Mouse (Mus musculus): ENCODE measurements around the gene Gdap2. TPM values are rescaled to one million over a fixed set of nuclear protein-coding genes. Genes with fewer than 3 reads are reported as not detected.

Gdap2 gene
- total RNA-seq (2018; cell fraction: chromatin; rRNA removed): 10 to 100 TPM; 10.7 to 50.1 (median 40.4) TPM
- 10 to 100 TPM; 15.8 to 33.9 (median 26.9) TPM for total RNA-seq (2018; cell fraction: cytosol; rRNA removed)
- 10 to 100 TPM; 12.3 to 50.8 (median 29.0) TPM for total RNA-seq (2018; cell fraction: nucleus; rRNA removed)
- polyA plus RNA-seq (2018): 17.6 to 28.2 TPM (median 22.9 TPM) in 3 replicates

- Histone ChIP-seq H3K27ac (peak within 1 kb of the TSS; percentile 42), H3K4me3 (ENCODE audit: inconsistent target) (peak within 1 kb of the TSS; percentile 73), H3K36me3 (ENCODE audit: inconsistent target) (peaks cover 18% of the 10 kb centered on the region; the same call in 1 of the 2 replicates), H3K79me2 (ENCODE audit: inconsistent target) (peaks cover 58% of the 10 kb centered on the region)
- under 1% methylated on average over 52 of the region's 55 CpGs for WGBS (ENCODE audit: missing documents)
These were observed at the start of gene Gdap2, which contains the start of gene Wdr3 for GRCm38 (mm10) chr3:100162315-100163105. TSS of gene Gdap2 (plus strand) at chr3:100162381. TSS of gene Wdr3 (minus strand) at chr3:100162407.

DNA sequence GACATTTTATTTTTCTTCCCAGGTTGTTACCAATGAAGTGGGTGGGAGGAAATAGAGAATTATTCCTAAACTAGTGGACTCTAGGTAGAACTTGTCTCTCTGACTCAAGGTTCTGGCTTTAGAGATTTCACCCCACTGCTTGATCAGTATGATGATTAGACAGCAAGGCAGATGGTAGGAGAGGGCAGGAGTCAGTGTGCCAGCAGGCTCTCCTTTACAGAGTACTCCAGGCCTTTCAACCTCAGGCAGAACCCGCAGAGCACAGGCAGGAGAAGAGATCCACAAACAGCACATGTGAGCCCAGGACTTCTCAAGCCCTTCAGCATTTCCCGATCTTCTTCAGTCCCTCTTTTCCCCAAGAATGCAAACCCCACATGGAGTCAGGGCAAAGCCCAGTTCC lies 43.5 kb upstream of the Gdap2 start:
- 83% methylated on average over 2 of the region's 2 CpGs for WGBS (ENCODE audit: missing documents)
- no peaks in the 10 kb centered on the region for H3K36me3 ChIP-seq (ENCODE audit: inconsistent target)
- no peak overlapping the region for H3K4me3 ChIP-seq (ENCODE audit: inconsistent target)
- H3K79me2 ChIP-seq (ENCODE audit: inconsistent target): no peaks in the 10 kb centered on the region
- H3K27ac ChIP-seq: no peak overlapping the region

GRCm38 (mm10) chr3:100121961-100122360 lies 40.2 kb upstream of the Gdap2 start:
- Histone ChIP-seq H3K27ac (no peak overlapping the region), H3K4me3 (ENCODE audit: inconsistent target) (no peak overlapping the region), H3K36me3 (ENCODE audit: inconsistent target) (no peaks in the 10 kb centered on the region), H3K79me2 (ENCODE audit: inconsistent target) (no peaks in the 10 kb centered on the region)
- 80% methylated on average over 2 of the region's 2 CpGs for WGBS (ENCODE audit: missing documents)

GRCm38 (mm10) chr3:100122445-100122844 lies 39.7 kb upstream of the Gdap2 start:
- no peaks in the 10 kb centered on the region for H3K36me3 ChIP-seq (ENCODE audit: inconsistent target)
- H3K27ac ChIP-seq: no peak overlapping the region
- 81% methylated on average over 1 of the region's 1 CpGs for WGBS (ENCODE audit: missing documents)
- H3K4me3 ChIP-seq (ENCODE audit: inconsistent target): no peak overlapping the region
- no peaks in the 10 kb centered on the region for H3K79me2 ChIP-seq (ENCODE audit: inconsistent target)

DNA sequence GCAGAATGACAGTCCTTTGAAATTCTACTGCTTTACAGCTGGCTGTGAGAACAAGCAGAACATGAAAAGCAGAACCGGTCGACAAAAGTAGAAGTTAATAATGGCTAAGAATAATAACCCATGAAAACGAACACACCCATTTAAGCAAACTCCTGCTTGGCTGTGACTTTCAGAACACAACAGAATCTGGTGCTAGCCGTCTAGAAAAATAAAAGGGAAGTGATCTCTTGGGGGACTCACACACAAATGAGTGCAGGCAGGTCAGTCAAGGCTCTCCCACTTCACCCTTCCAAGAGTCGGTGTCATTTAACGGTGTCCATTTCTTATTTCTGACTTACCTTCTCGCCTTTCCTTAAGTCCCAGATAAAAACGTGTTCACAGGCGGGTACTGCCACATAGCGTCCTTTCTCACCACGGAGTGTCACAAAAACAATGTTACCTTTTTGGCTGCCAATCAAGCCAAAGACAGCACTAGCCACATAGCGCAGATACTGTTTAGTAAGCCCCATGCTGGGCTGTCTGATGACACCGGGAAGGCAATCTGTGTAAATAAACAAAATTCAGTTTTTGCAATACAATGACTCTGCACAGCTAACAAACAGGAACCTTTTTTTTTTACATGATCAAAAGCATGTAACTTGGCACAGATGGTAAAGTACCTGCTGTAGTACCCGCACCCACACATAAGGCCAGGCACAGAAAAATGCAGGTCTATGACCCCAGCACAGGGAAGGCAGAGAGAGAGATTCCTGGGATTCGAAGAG lies 1.3 kb upstream of the Gdap2 start:
- H3K27ac ChIP-seq: peak overlapping the region; percentile 34
- peaks cover 35% of the 10 kb centered on the region for H3K36me3 ChIP-seq (ENCODE audit: inconsistent target)
- WGBS (ENCODE audit: missing documents): 61% methylated on average over 15 of the region's 15 CpGs
- H3K4me3 ChIP-seq (ENCODE audit: inconsistent target): peak overlapping the region; percentile 73
- peaks cover 42% of the 10 kb centered on the region for H3K79me2 ChIP-seq (ENCODE audit: inconsistent target)

- peak overlapping the region; percentile 73 for H3K4me3 ChIP-seq (ENCODE audit: inconsistent target)
- peaks cover 51% of the 10 kb centered on the region for H3K79me2 ChIP-seq (ENCODE audit: inconsistent target)
- H3K36me3 ChIP-seq (ENCODE audit: inconsistent target): peaks cover 26% of the 10 kb centered on the region
- under 1% methylated on average over 35 of the region's 35 CpGs for WGBS (ENCODE audit: missing documents)
- peak overlapping the region; percentile 34 for H3K27ac ChIP-seq
These were observed 391 bp upstream of the Gdap2 start for GRCm38 (mm10) chr3:100161665-100162314.

DNA sequence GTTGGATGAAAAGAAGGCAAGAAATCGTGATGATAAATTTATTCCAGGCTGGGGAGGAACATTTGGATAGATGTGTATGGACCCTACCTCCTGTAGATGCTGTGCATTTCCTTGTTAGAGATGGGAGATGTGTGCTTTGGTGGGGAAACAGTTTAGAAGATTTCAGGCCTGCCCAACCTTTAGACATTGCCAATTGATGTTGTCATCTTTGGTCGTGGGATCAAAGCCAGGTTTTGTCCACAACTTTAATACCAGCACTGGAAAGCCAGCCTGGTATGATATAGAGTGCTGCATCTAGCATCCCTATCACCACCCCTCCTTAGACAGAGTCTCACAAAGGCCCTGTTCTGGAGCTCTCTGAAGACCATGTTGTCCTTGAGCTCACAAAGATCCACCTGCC lies 1.4 kb downstream of the Gdap2 start:
- 92% methylated on average over 2 of the region's 2 CpGs for WGBS (ENCODE audit: missing documents)
- peaks cover 9% of the 10 kb centered on the region; the same call in 1 of the 2 replicates for H3K36me3 ChIP-seq (ENCODE audit: inconsistent target)
- H3K27ac ChIP-seq: no peak overlapping the region
- H3K79me2 ChIP-seq (ENCODE audit: inconsistent target): peaks cover 69% of the 10 kb centered on the region
- no peak overlapping the region for H3K4me3 ChIP-seq (ENCODE audit: inconsistent target)

DNA sequence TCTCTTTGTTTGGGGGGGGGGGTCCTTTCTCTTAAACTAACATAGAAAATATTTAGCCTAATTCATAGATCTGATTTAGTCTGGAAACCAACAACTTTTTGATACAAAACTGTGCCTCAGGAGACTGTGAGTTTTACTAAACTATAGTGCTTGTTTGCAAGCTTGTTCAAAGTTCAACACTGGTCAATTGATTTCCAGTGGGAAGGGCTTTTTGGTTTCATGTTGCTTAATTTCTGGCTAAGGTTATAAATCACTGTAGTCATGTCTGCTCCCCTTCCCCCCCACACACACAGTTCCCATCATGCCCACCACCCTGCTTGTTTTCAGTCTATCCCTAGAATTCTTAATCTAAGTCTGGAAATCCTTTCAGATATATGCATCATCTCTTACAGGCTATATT lies 2.8 kb downstream of the Gdap2 start:
- Histone ChIP-seq H3K79me2 (ENCODE audit: inconsistent target) (peaks cover 73% of the 10 kb centered on the region), H3K27ac (no peak overlapping the region), H3K4me3 (ENCODE audit: inconsistent target) (no peak overlapping the region), H3K36me3 (ENCODE audit: inconsistent target) (0 out of 2 replicates have a peak, but pooled peaks cover 6% of the 10 kb centered on the region)

DNA sequence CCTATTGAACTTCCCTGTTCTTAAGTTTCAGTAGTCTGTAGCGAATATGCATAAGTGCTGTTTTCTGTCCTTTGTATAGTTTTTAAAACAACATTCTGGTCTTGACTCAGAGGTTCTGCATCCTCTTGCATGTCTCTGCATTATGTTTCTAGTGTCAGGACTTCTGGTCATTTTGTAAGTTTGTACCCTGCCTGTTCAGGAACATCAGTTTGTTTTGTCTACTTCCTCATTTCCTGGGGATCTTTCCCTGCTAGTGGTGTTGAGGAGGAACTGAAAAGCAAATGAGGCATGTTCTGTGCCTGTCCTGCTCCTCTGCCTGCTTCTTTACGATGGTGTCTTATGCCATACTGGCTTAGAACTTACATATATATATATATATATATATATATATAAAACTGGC lies 13.8 kb downstream of the Gdap2 start:
- H3K4me3 ChIP-seq (ENCODE audit: inconsistent target): no peak overlapping the region
- H3K79me2 ChIP-seq (ENCODE audit: inconsistent target): no peaks in the 10 kb centered on the region
- 6% methylated on average over 1 of the region's 2 CpGs for WGBS (ENCODE audit: missing documents)
- peaks cover 55% of the 10 kb centered on the region for H3K36me3 ChIP-seq (ENCODE audit: inconsistent target)
- H3K27ac ChIP-seq: peak overlapping the region; percentile 72

DNA sequence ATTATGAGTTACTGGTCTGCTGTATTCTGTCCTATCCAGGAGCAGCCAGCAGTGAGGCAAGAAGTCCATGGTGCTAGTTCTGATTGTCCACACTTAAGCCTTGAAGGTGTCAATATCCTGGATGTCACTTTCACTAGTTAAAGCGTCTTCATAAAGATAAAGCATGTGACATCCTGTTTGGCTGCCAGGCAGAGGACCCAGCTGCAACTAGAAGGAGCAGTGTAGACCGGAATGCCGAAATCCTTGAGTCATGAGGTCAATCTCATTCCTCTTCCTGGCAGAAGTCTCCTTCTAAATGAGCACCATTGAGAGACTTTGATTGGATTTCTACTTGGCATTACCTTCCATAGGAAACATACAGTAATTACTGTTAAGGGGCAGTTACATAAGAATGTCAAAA lies 18.3 kb downstream of the Gdap2 start:
- peaks cover 35% of the 10 kb centered on the region for H3K36me3 ChIP-seq (ENCODE audit: inconsistent target)
- WGBS (ENCODE audit: missing documents): 96% methylated on average over 3 of the region's 3 CpGs

DNA sequence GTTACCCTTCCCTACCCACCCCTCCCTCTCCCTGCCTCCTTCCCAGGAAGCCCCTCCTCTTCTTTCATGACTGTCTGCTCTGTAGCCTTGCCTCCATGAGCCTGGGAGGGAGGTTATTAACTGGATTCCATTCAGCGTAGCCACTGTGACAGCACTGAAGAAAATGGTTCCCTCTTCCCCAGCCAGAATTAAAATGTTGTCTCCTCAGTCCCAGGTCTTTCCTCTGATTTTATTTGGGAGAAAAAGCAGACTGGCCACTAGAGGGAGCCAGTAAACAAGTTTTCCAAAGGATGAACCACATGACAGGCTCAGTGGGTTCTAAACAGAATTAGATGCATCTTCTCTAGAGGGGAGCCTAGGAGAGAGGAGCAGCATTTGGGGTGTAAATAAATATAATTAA lies 27.3 kb downstream of the Gdap2 start:
- Histone ChIP-seq H3K27ac (no peak overlapping the region), H3K79me2 (ENCODE audit: inconsistent target) (no peaks in the 10 kb centered on the region), H3K36me3 (ENCODE audit: inconsistent target) (peaks cover 77% of the 10 kb centered on the region), H3K4me3 (ENCODE audit: inconsistent target) (no peak overlapping the region)
- WGBS (ENCODE audit: missing documents): 52% methylated on average over 1 of the region's 1 CpGs

More for the DNA sequence above, 18.3 kb downstream of the Gdap2 start:
- Histone ChIP-seq H3K79me2 (ENCODE audit: inconsistent target) (no peaks in the 10 kb centered on the region), H3K4me3 (ENCODE audit: inconsistent target) (no peak overlapping the region), H3K27ac (no peak overlapping the region)

GRCm38 (mm10) chr3:100189861-100190260 lies 27.7 kb downstream of the Gdap2 start:
- no peaks in the 10 kb centered on the region for H3K79me2 ChIP-seq (ENCODE audit: inconsistent target)
- WGBS (ENCODE audit: missing documents): 96% methylated on average over 11 of the region's 11 CpGs
- peaks cover 81% of the 10 kb centered on the region for H3K36me3 ChIP-seq (ENCODE audit: inconsistent target)
- no peak overlapping the region for H3K27ac ChIP-seq
- no peak overlapping the region for H3K4me3 ChIP-seq (ENCODE audit: inconsistent target)

GRCm38 (mm10) chr3:100194210-100194609 lies 32.0 kb downstream of the Gdap2 start:
- WGBS (ENCODE audit: missing documents): 57% methylated on average over 5 of the region's 5 CpGs
- H3K36me3 ChIP-seq (ENCODE audit: inconsistent target): peaks cover 90% of the 10 kb centered on the region
- H3K4me3 ChIP-seq (ENCODE audit: inconsistent target): no peak overlapping the region
- no peak overlapping the region for H3K27ac ChIP-seq
- no peaks in the 10 kb centered on the region for H3K79me2 ChIP-seq (ENCODE audit: inconsistent target)

- H3K4me3 ChIP-seq (ENCODE audit: inconsistent target): no peak overlapping the region
- peaks cover 85% of the 10 kb centered on the region for H3K36me3 ChIP-seq (ENCODE audit: inconsistent target)
- H3K79me2 ChIP-seq (ENCODE audit: inconsistent target): no peaks in the 10 kb centered on the region
- H3K27ac ChIP-seq: no peak overlapping the region
- 92% methylated on average over 7 of the region's 7 CpGs for WGBS (ENCODE audit: missing documents)
These were observed 39.4 kb downstream of the Gdap2 start for GRCm38 (mm10) chr3:100201554-100201953.
